Mouse (Mus musculus): ENCODE data around the gene Tbx20.

The Tbx20 gene

DNA sequence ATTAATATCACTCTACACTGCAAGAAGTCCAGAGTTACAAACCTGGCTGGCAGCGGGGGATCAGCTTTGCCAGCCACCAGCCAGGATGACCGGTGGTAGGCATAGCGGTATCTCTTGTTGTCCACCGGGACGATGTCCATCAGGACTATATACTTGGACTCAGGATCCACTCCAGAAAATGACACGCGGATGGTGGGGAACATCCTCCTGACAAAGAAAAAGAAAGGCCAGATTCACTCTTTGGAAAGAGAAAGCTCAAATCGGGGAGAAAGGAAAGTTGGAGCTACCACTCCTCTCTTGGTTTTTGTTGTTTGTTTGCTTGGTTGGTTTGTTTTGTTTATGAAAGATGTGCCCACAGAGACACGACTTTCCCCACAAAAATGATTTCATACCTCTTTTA is 4.5 kb downstream of the Tbx20 start:
- no peak for DNase-seq (ENCODE audit: low read depth)

DNA sequence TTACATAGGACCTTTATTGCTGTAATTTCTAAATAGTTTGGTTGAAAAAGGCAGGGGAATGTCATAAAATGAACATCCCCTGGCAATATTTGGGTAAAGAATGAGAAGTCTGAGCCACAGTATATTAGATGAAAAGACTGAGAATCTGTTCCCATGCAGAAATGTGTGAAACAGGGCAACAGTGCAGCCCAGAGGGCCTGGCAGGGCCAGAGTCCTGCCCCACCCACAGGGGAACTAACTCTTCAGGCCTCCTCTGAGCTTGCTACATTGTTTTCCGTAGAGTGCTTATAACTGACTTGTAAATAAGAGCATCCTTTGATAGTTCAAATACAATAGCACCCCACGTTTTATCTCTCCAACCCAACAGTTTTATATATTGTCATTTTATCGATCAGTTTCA is 7.0 kb downstream of the Tbx20 start:
- DNase-seq (ENCODE audit: low read depth), result no peak

GRCm38 (mm10) chr9:24765572-24765971 is 8.5 kb downstream of the Tbx20 start:
- no peak for DNase-seq (ENCODE audit: low read depth)

DNA sequence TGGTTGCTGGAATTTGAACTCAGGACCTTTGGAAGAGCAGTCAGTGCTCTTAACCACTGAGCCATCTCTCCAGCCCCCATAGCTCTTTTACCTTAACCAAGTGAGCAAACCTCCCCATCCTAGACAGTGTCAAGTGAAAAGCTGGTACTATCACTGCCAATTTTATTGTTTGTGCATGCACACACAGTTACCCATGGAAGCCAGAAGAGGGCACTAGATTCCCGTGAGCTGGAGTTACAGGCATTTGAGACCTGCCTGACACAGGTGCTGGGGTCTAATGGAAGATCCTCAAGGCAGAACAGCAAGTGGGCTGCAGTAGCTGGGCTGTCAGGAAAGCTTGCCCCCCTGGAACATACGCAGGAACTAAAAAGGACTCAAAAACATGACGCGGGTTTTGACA is 13.6 kb downstream of the Tbx20 start:
- DNase-seq (ENCODE audit: low read depth), result no peak

DNA sequence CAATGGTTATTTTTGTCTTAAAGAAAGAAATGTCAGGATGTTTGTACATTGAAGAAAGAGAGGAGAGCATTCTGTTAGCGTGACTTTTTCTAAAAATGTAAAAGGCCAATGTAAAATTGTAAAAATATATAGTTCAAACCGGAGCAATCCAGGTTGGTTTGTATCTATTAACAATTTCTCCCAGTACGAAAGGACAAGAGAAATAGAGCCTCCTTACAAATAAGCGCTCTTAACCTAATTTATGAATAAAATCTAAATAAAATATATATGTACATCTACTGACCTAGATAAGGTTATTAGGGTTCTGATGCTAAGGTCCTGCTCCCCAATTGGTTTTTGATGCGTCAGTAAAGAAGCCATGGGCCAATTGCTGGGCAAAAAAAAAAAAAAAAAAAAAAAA is 29.1 kb downstream of the Tbx20 start:
- no peak for DNase-seq (ENCODE audit: low read depth)

DNA sequence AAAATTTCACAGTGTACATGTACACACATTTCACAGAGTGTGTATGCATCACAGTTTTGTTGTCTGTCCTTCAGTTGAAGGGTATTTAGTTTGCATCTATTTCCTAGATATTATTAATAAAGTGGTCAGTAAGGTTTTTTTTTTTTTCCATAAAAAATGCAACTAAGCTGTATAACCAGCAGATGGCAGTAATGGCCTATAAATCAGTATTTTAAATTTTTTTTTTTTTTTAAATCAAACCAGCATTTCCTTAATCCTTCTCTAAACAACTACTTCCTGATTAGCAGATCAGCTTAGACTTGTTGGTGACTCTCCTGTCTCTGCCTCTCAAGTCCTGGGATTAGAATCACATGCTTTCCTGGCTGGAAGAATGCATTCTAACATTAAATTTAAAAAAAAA is 72.9 kb downstream of the Tbx20 start:
- DNase-seq (ENCODE audit: low read depth), result no peak

DNA sequence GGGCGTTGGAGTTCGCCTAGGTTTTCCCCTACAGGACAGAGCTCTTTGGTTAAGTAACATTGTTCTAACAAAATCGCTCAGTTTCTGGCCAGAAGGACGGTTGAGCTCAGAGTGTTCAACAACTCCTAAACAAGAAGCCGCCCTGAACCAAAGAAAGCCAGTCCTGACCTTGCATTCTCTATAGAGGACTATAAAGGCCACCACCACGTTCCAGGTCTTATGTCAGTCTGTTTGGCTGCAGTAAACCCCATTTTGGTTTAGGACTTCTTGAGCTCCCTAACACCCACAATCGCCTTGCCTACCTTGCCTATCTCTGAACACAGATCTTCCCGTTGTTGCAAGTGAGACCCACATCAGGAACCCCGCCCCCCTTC is 77.7 kb downstream of the Tbx20 start:
- no peak for DNase-seq (ENCODE audit: low read depth)

DNA sequence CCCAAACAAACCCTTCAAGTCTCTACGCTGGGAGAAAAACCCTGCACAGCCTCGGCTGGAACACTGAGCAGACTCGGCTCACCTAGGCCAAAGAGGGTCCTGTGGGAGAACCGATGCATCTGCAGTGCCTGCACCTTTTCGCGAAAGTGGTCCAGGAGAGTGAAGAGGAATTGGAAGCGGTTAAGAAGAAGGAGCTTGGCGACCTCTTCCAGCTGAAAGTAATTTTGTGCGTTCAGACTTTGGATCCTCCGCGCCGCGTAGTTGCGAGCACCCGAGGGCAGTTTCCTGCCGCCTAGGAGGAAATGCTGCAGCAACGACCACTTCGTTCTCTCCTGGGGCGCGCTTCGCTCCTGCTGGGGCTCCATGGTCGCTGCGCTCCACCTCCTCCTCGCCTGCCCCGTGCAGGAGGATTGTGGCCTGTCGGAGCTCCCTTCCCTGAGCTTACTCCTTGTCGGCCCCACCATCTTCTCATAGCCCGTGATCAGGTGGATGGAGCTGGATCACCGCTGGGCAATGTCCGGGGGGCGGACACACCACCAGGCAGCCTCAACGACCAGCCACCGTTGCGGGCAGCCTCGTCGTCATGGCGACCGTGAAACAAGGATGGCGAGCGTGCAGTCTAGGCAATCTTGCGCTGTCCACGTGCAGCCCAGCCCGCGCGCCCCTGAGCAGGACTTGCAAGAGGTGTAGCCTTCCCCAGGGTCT is 78.3 kb downstream of the Tbx20 start, which contains the start of gene Dpy19l2:
Gene Dpy19l2, minus strand, starts transcription at position 594 of the 705 bp plus-strand sequence.
- DNase-seq (ENCODE audit: low read depth), result no peak

All from naive thymus-derived CD4-positive, alpha-beta T cell, adult 2 months (primary cell).